Mouse (Mus musculus) adrenal gland, postnatal 4 days (tissue): ENCODE data around the gene Ccs. TPM values are rescaled to one million over a fixed set of nuclear protein-coding genes. Genes with fewer than 3 reads are reported as not detected.
"Not testable (repeated sequence)": the region's sequence is repeated elsewhere in the genome, so short reads cannot be mapped to it uniquely, and the experiment has no call there.

Source experiments
- DNase-seq, 2 experiments: peaks; one replicate each; pipeline ENCODE4 v3.0.0; 2021 to 2022; ENCODE audit warnings: low spot score in 2 of 2, mixed read lengths in 2 of 2
- total RNA-seq, 2 experiments: library from RNA; stranded (reverse); gene quantifications; 2 replicates each; pipeline ENCODE4 v1.2.3; 2021

Gene Ccs
- total RNA-seq, 2 experiments from 2014 or later: 87.5 to 98.7 TPM

- no peak for DNase-seq
Observed at GRCm38 (mm10) chr19:4837049-4837448, 2.1 kb downstream of the Ccs start.

GRCm38 (mm10) chr19:4836096-4836495, 3.0 kb downstream of the Ccs start:
- DNase-seq: no peak

GRCm38 (mm10) chr19:4833977-4834376, 5.2 kb downstream of the Ccs start:
- no peak for DNase-seq

GRCm38 (mm10) chr19:4829156-4829555, 10.0 kb downstream of the Ccs start:
- no peak for DNase-seq

- DNase-seq: no peak
Observed at GRCm38 (mm10) chr19:4828444-4829114, 10.6 kb downstream of the Ccs start.

- DNase-seq: no peak
Observed at GRCm38 (mm10) chr19:4820678-4821303, 18.3 kb downstream of the Ccs start.

- no peak for DNase-seq
Observed at GRCm38 (mm10) chr19:4817182-4817835, 21.8 kb downstream of the Ccs start.

- no peak for DNase-seq
Observed at GRCm38 (mm10) chr19:4813015-4813414, 26.1 kb downstream of the Ccs start.

GRCm38 (mm10) chr19:4812334-4812949, 26.7 kb downstream of the Ccs start:
- not testable (repeated sequence) for DNase-seq

- no peak for DNase-seq
Observed at GRCm38 (mm10) chr19:4811909-4812242, 27.3 kb downstream of the Ccs start.

GRCm38 (mm10) chr19:4811063-4811908, 27.8 kb downstream of the Ccs start, which contains the start of the genes Gm21992 and Rbm14:
Gene Gm21992, minus strand, starts transcription at chr19:4811612.
Gene Rbm14, minus strand, starts transcription at chr19:4811634.
- peak; percentile 95 to 97 for DNase-seq

GRCm38 (mm10) chr19:4810746-4811062, 28.4 kb downstream of the Ccs start:
- DNase-seq: no peak

GRCm38 (mm10) chr19:4810309-4810708, 28.8 kb downstream of the Ccs start:
- no peak for DNase-seq

GRCm38 (mm10) chr19:4803283-4803682, 35.8 kb downstream of the Ccs start:
- no peak for DNase-seq

- DNase-seq: no peak
Observed at GRCm38 (mm10) chr19:4802691-4803091, 36.4 kb downstream of the Ccs start.

GRCm38 (mm10) chr19:4799083-4799482, 40.0 kb downstream of the Ccs start:
- DNase-seq: no peak

GRCm38 (mm10) chr19:4797846-4798245, 41.3 kb downstream of the Ccs start:
- no peak for DNase-seq

- DNase-seq: no peak
Observed at GRCm38 (mm10) chr19:4795929-4796328, 43.2 kb downstream of the Ccs start.

- peak; percentile 74 to 91 for DNase-seq
Observed at GRCm38 (mm10) chr19:4793831-4794422, 45.2 kb downstream of the Ccs start, which contains the start of gene Rbm4. Gene Rbm4, minus strand, starts transcription at chr19:4793901.

GRCm38 (mm10) chr19:4793281-4793830, 45.8 kb downstream of the Ccs start:
- DNase-seq: no peak
